Mouse (Mus musculus): ENCODE results near the gene Unc13d. TPM values are rescaled to one million over a fixed set of nuclear protein-coding genes. Genes with fewer than 3 reads are reported as not detected.
"Not testable (repeated sequence)": the region's sequence is repeated elsewhere in the genome, so short reads cannot be mapped to it uniquely, and the experiment has no call there.

The Unc13d gene
- total RNA-seq (2015; ENCODE audit: low replicate concordance), result 4.2 and 4.8 TPM in 2 replicates
- total RNA-seq (2017; ENCODE audit: low replicate concordance), result 4.3 and 7.0 TPM in 2 replicates

DNA sequence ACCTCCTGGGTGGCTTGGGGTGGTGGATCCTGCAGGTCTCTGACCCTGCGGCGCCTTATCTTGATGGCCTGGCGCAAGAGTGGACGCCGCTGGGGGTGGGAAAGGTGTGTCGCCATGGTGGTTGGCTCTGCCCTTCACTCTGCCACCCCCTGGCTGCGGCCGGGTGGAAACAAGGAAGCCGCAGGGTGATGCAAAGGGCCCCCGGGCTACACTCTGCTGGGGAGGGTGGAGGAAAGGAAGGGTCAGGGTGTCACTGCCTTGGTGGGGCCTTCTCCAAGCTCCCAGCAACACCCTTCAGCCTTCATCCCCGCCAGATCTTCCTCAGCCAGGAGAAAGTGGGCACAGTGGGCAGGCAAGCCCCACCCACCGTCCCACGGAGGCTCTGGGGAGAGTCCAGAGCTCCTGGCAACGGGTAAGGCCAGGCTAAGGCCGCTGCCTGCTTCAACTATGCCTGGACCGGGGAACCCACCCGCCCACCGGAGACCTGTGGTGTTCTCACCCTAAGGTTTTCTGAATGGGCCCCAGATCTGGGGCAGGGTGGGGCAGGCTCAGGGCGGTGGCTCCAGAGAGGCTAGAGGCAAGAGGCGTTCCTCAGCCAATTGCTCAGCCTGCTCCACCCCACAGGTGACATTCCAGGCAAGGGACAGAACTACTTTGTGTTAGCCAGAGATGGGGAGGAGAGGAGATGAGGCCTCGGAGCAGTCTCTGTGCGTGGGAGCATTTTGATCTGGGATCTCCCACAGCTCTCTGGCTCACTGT, at the start of gene Unc13d:
Gene Unc13d, minus strand, starts transcription at position 516 of the 759 bp plus-strand sequence.
- peak; percentile 77 for ATAC-seq (replicated peaks; ENCODE audit: low FRiP score, poor library complexity, severe bottlenecking)

GRCm38 (mm10) chr11:116126261-116126660, 48.5 kb upstream of the Unc13d start:
- ATAC-seq (replicated peaks; ENCODE audit: low FRiP score, poor library complexity, severe bottlenecking), result no peak

GRCm38 (mm10) chr11:116121731-116122245, 44.0 kb upstream of the Unc13d start:
- not testable (repeated sequence) for ATAC-seq (replicated peaks; ENCODE audit: low FRiP score, poor library complexity, severe bottlenecking)

- ATAC-seq (replicated peaks; ENCODE audit: low FRiP score, poor library complexity, severe bottlenecking), result 0 out of 2 replicates have a peak, but pooled peaks have one; percentile 59
Measured at GRCm38 (mm10) chr11:116117819-116118218, 40.1 kb upstream of the Unc13d start.

- ATAC-seq (replicated peaks; ENCODE audit: low FRiP score, poor library complexity, severe bottlenecking), result peak; percentile 37
Measured at GRCm38 (mm10) chr11:116117241-116117640, 39.5 kb upstream of the Unc13d start.

DNA sequence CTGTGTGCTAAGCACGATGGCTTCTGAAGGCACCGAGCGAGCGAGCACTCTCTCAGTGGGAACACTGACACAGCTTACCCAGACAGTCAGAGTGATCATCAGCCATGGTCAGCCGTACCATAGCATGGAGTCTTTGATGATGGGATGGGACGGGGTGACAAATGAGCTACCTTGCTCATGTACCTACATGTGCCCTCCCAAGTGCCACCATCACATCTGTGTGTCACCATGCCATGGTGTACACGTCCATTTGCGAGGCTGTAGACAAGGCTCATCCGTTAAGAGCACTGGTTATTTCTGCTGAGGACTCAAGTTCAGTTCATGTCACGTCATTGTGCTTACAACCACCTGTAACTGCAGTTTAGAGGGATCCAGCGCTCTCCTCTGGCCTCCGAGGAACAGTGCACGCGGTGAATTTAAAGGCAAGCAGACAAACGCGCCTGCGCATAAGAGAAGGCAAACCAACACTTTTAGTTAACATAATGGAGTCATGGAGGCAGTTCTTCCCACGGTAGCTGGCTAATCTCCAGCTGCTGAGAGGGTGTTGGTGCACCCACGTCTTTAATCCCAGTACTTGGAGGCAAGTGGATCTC, 33.9 kb upstream of the Unc13d start:
- no peak for ATAC-seq (replicated peaks; ENCODE audit: low FRiP score, poor library complexity, severe bottlenecking)

DNA sequence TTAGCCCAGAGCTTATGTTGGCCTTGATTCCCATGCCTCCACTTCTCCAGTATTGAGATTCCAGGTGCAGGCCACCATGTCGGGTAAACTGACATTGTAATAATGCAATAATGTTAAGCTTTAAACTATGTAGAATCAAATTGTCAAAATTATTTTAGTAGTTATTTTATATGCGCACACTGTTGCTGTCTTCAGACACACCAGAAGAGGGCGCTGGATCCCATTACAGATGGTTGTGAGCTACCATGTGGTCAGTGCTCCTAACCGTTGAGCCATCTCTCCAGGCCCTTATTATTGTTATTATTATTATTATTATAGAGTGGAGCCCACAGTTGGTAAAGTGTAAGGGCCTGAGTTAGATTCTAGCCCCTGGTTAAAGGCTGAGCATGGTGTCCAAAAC, 33.3 kb upstream of the Unc13d start:
- no peak for ATAC-seq (replicated peaks; ENCODE audit: low FRiP score, poor library complexity, severe bottlenecking)

- no peak for ATAC-seq (replicated peaks; ENCODE audit: low FRiP score, poor library complexity, severe bottlenecking)
Measured at GRCm38 (mm10) chr11:116110540-116110939, 32.8 kb upstream of the Unc13d start.

GRCm38 (mm10) chr11:116110131-116110530, 32.4 kb upstream of the Unc13d start:
- no peak for ATAC-seq (replicated peaks; ENCODE audit: low FRiP score, poor library complexity, severe bottlenecking)

DNA sequence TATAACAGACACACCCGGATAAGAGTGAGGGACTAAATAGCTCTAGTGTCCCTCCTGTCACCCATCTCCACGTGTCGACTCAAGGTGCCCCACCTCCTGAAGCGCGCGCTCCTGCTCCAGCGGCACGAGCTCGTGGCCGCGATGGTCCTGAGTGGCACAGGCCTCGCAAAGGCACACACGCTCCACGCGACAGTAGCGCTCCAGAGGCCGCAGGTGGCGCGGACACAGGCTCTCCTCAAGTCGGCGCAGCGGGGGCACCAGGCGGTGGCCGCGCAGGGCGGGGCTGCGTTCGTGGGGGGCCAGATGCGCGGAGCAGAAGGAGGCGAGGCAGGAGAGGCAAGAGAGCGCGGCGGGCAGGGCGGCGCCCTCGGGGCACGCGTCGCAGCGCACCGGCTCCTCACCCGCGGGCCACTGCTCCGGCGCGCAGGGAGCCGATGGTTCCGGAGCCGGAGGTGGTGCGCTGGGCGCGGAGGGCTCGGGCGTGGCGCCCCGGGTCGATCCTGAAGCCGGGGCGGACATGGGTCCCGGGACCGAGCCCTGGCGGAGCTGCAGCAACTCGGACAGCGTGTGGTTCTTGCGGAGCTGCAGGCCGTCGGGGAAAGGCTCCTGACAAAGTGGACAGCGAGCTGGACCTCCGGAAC, 31.8 kb upstream of the Unc13d start:
- ATAC-seq (replicated peaks; ENCODE audit: low FRiP score, poor library complexity, severe bottlenecking), result no peak

- ATAC-seq (replicated peaks; ENCODE audit: low FRiP score, poor library complexity, severe bottlenecking), result no peak
Measured at GRCm38 (mm10) chr11:116108464-116109137, 30.8 kb upstream of the Unc13d start.

DNA sequence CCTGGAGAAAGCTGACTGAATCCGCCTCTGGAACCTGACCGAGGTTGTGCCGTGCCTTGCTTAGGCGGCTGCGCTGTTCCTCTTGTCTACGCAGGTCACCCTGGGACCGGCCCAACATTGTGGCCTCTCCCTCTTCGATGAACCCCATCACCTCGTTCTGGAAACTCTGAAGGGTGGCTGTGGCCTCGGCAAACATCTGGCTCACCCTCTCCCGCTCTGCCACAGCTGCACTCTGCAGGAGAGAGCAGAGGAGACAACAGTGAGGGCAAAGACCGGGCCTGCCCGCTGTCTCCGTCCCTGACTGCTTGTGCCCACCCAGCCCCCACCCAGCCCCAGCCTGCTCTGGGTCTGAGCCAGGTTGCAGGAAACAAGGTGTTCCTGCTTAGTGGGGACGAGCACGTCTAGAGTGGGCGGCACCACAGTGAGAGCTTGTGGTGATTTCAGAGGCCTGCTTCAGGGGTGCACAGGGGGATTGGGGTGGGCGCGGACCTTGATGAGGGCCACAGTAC, 30.1 kb upstream of the Unc13d start:
- no peak for ATAC-seq (replicated peaks; ENCODE audit: low FRiP score, poor library complexity, severe bottlenecking)

DNA sequence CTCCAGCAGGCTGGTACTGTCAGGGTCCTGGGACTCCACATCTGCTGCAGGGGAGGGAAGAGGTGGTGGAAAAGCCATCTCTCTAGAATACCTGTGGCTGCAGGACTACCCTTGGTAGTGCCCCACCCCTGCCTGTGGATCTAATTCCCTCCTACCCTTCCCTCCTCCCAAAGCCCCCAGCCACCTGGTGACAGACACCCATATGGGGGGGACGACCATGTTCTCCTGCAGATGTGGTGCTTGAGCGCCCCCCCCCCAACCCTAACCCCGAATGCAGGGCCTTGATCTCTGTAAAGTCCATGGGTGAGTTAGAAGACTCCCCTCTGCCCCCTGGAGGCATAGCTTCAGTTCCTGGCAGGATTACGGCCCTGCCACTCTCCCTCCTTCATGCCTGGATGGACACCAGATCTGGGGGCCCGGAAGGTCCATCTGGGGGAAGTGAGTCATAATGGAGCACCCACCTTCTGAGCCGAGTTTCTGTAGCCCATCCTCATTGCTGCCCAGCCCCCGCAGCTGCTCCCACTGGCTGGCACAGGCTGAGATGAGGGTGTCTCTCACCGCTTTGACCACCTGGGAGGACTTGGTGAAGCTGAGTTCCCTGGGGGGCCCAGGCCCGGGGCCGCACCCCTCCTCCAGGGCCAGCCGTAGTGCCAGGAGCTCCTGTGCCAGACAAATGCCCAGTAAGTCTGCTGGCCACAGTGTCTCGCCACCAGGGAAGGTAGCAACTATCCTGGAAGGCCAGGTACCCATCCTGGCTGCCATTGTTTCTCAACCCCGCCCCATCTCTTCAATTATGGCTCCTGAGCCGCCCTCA, 29.4 kb upstream of the Unc13d start:
- no peak for ATAC-seq (replicated peaks; ENCODE audit: low FRiP score, poor library complexity, severe bottlenecking)

GRCm38 (mm10) chr11:116106154-116106962, 28.6 kb upstream of the Unc13d start:
- ATAC-seq (replicated peaks; ENCODE audit: low FRiP score, poor library complexity, severe bottlenecking), result no peak

- no peak for ATAC-seq (replicated peaks; ENCODE audit: low FRiP score, poor library complexity, severe bottlenecking)
Measured at GRCm38 (mm10) chr11:116105065-116105464, 27.3 kb upstream of the Unc13d start.

GRCm38 (mm10) chr11:116104006-116104646, 26.4 kb upstream of the Unc13d start:
- ATAC-seq (replicated peaks; ENCODE audit: low FRiP score, poor library complexity, severe bottlenecking), result peak; percentile 21; the same call in 1 of the 2 replicates

GRCm38 (mm10) chr11:116103572-116103971, 25.8 kb upstream of the Unc13d start:
- no peak for ATAC-seq (replicated peaks; ENCODE audit: low FRiP score, poor library complexity, severe bottlenecking)

- ATAC-seq (replicated peaks; ENCODE audit: low FRiP score, poor library complexity, severe bottlenecking), result no peak
Measured at GRCm38 (mm10) chr11:116102472-116102871, 24.7 kb upstream of the Unc13d start.
